Mouse (Mus musculus) lung, embryonic 14.5 days (tissue): ENCODE measurements around the gene Usp1. TPM values are rescaled to one million over a fixed set of nuclear protein-coding genes. Genes with fewer than 3 reads are reported as not detected.
"Not testable (repeated sequence)": the region's sequence is repeated elsewhere in the genome, so short reads cannot be mapped to it uniquely, and the experiment has no call there.

Experiments used
- ATAC-seq: fragments of 200-750 bp; cut with Nextera tagmentation; 2 replicates; pipeline ENCODE4 v1.8.0; 2017; ENCODE audit warnings: mild to moderate bottlenecking, moderate TSS enrichment, moderate library complexity; ENCODE audit not compliant: insufficient read depth
- DNase-seq: peaks from one replicate; pipeline ENCODE4 v3.0.0-alpha.2; 2015
- H3K27ac ChIP-seq: fragments of 300-500 bp; sonication (generic); 2 replicates; pipeline ENCODE4 v1.5.1; 2014; ENCODE audit warnings: low read depth, mild to moderate bottlenecking, moderate library complexity
- H3K27me3 ChIP-seq: fragments of 300-500 bp; sonication (generic); 2 replicates; pipeline ENCODE4 v1.6.1; 2014; ENCODE audit warnings: low read length, control low read depth; ENCODE audit not compliant: insufficient read depth
- H3K36me3 ChIP-seq: fragments of 300-500 bp; sonication (generic); 2 replicates; pipeline ENCODE4 v1.6.1; 2014; ENCODE audit warnings: control low read depth; ENCODE audit not compliant: insufficient read depth
- H3K4me1 ChIP-seq: fragments of 300-500 bp; sonication (generic); 2 replicates; pipeline ENCODE4 v1.6.1; 2014; ENCODE audit warnings: antibody characterized with exemption, control low read depth; ENCODE audit not compliant: insufficient read depth
- H3K4me2 ChIP-seq: fragments of 300-500 bp; sonication (generic); 2 replicates; pipeline ENCODE4 v1.6.1; 2014; ENCODE audit warnings: mild to moderate bottlenecking
- H3K4me3 ChIP-seq: fragments of 300-500 bp; sonication (generic); 2 replicates; pipeline ENCODE4 v1.5.1; 2014; ENCODE audit warnings: low read depth, low read length
- H3K9ac ChIP-seq: fragments of 300-500 bp; sonication (generic); 2 replicates; pipeline ENCODE4 v1.6.1; 2014
- H3K9me3 ChIP-seq: fragments of 300-500 bp; sonication (generic); 2 replicates; pipeline ENCODE4 v1.6.1; 2016; ENCODE audit warnings: low read depth, low read length, control low read depth
- CTCF ChIP-seq: IDR thresholded peaks from 2 replicates; pipeline ENCODE4 v1.5.1; 2016; ENCODE audit warnings: antibody characterized with exemption, low read depth
- WGBS: fragments of 180-500 bp; shearing (Covaris S2); extraction: QIAGEN DNeasy Blood & Tissue Kit; methylation state at CpG from one replicate; pipeline ENCODE4 v1.1.7; 2014; 5-methylcytosine and 5-hydroxymethylcytosine counted together
- polyA plus RNA-seq: library from polyadenylated mRNA; unstranded; fragments of >200 nt; fragmentation: Nextera tagmentation; extraction: Ambion mirVana; gene quantifications from 2 replicates; pipeline ENCODE4 v1.2.1, GENCODE M21; 2014

Gene Usp1
- polyA plus RNA-seq, 1 experiment from 2014 or later = 133 TPM

DNA sequence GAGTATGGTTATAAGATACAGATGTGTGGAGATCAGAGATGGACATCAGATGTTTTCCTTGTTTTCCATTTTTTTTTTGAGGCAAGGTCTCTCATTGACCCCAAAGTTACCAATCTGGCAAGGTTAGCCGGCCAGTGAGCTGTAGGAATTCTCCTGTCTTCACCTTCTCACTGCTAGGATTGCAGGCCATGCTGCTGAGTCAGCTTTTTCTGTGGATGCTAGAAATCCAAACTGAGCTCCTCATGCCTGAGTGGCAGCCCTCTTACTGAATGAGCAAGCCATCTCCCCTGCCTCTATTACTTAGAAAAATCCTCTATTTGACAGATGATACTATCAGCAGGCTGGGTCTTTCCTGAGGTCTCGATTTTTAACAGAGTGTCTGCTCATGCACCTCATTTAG, 55.1 kb downstream of the Usp1 start:
- Histone ChIP-seq H3K27ac (no peak overlapping the region), H3K9ac (no peak overlapping the region), H3K27me3 (no peaks in the 10 kb centered on the region), H3K4me3 (no peak overlapping the region), H3K36me3 (peaks cover 42% of the 10 kb centered on the region), H3K4me1 (no peaks in the 10 kb centered on the region), H3K4me2 (no peak overlapping the region), H3K9me3 (no peaks in the 10 kb centered on the region)
- 81% methylated on average over 2 of the region's 2 CpGs for WGBS
- DNase-seq (no peak), ATAC-seq (no peak)
- no peak for TF ChIP-seq CTCF

- 78% methylated on average over 3 of the region's 3 CpGs for WGBS
- H3K4me1 ChIP-seq, ATAC-seq, H3K27ac ChIP-seq, H3K4me3 ChIP-seq, DNase-seq, H3K9ac ChIP-seq, H3K27me3 ChIP-seq, H3K4me2 ChIP-seq, H3K9me3 ChIP-seq: not testable (repeated sequence)
- H3K36me3 ChIP-seq = peaks cover 49% of the 10 kb centered on the region
Measured at GRCm38 (mm10) chr4:98979976-98980375, 56.4 kb downstream of the Usp1 start.

- peaks cover 59% of the 10 kb centered on the region for H3K36me3 ChIP-seq
- no peak overlapping the region for H3K4me2 ChIP-seq
- WGBS = 76% methylated on average over 8 of the region's 8 CpGs
- H3K4me3 ChIP-seq = no peak overlapping the region
- no peak for ATAC-seq
- peak; percentile 40 for DNase-seq
- H3K4me1 ChIP-seq = no peaks in the 10 kb centered on the region
- H3K27ac ChIP-seq = no peak overlapping the region
- no peaks in the 10 kb centered on the region for H3K9me3 ChIP-seq
- TF ChIP-seq CTCF = no peak
- H3K27me3 ChIP-seq = no peaks in the 10 kb centered on the region
- H3K9ac ChIP-seq = no peak overlapping the region
Measured at GRCm38 (mm10) chr4:98984701-98985100, 61.1 kb downstream of the Usp1 start.

Other genes starting within 250 kb of the Usp1 start
- 0.16 and 0.31 TPM in 2 replicates for gene L1td1, start 197.1 kb upstream of the Usp1 start, polyA plus RNA-seq
- gene Kank4, start 106.3 kb upstream of the Usp1 start, polyA plus RNA-seq = 5.9 and 6.7 TPM in 2 replicates
- not detected in 2 replicates for gene I0C0044D17Rik, start 100.0 kb upstream of the Usp1 start, polyA plus RNA-seq
- 1.1 and 1.7 TPM in 2 replicates for gene Angptl3, start 107.1 kb downstream of the Usp1 start, polyA plus RNA-seq
- 77.3 and 78.4 TPM in 2 replicates for gene Dock7, start 197.1 kb downstream of the Usp1 start, polyA plus RNA-seq